Mouse (Mus musculus) left cerebral cortex, adult 6 months (tissue): ENCODE measurements around the gene Rhox2f. TPM values are rescaled to one million over a fixed set of nuclear protein-coding genes. Genes with fewer than 3 reads are reported as not detected.

Experiments used
- long read RNA-seq, 2 experiments: library from polyadenylated mRNA; unstranded; transcript quantifications; one replicate each; pipeline ENCODE4 v2.0.0; 2019 to 2020
- polyA plus RNA-seq: library from polyadenylated mRNA; unstranded; fragments of <200 nt; fragmentation: Nextera tagmentation; gene quantifications from 2 replicates; pipeline ENCODE4 v1.2.3, GENCODE M21; 2021

Gene Rhox2f
- polyA plus RNA-seq = not detected in 2 replicates
- long read RNA-seq, experiment 1 = 0 reads
- long read RNA-seq, experiment 2 = 0 reads

DNA sequence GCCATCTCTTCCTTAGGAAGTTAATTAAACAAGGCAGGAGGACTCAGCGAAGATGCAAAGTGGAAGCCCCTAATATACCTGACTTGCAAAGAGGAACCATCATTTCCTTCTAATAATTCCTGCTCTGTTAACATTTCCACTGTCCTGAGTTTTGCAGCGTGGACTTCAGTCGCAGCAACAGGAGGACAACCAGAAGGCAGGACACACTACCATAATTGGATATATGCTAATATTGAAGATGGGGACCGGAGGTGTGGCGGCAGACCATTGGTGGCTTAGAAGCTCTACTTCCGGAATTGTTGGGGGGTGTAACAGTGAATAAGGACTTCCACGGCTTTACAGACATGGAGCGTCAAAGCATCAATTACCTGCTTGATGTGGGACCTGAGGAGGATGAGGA is at the start of gene Rhox2f:
Rhox2f (plus strand) TSS at position 301 of the 400 bp plus-strand sequence.

DNA sequence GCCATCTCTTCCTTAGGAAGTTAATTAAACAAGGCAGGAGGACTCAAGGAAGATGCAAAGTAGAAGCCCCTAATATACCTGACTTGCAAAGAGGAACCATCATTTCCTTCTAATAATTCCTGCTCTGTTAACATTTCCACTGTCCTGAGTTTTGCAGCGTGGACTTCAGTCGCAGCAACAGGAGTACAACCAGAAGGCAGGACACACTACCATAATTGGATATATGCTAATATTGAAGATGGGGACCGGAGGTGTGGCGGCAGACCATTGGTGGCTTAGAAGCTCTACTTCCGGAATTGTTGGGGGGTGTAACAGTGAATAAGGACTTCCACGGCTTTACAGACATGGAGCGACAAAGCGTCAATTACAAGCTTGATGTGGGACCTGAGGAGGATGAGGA is 41.1 kb upstream of the Rhox2f start, which contains the start of gene Rhox2e:
Rhox2e (plus strand) TSS at position 301 of the 400 bp plus-strand sequence.

DNA sequence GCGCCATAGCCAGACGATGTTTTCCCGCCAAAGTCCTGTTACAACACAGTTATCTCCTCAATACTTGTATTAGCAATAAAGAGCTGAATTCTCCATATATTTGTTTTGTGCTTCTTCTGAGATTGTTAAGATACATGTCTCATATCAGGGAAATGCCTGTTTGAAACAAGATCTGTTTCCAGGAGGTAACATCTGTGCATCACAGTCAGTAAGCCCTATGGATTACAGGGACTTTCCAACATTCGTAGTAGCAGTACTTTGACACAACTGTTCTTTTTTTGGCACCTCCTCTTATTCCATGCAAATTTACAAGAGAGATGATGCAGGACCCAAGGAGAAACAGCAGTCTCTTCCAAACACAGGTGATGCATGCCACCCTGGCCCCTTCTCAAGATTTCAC is 29.5 kb upstream of the Rhox2f start, which contains the start of gene Rhox3e:
Rhox3e (plus strand) TSS at position 301 of the 400 bp plus-strand sequence.

GRCm38 (mm10) chrX:37557112-37557511 is 14.1 kb upstream of the Rhox2f start, which contains the start of gene Rhox4e:
TSS of gene Rhox4e (plus strand) at chrX:37557412.

DNA sequence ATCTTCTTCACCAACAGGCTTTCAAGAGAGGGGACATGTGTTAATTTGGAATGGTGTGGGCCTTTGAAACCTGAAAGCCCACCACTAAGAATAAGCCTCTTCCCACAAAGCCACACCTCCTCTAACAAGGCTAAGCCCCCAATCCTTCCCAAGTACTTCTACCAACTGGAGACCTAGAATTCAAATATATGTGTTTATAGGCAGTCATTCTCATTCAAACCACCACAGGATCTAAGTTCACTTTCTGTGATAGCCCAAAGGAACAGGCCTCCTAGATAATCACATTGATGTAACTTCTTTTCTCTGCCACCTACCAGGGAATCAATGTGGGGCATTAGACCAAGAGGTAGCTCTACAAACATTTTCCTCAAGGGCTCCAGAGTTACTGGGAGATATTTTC is 9.5 kb downstream of the Rhox2f start, which contains the start of gene Rhox3f:
Rhox3f (plus strand) TSS at position 301 of the 400 bp plus-strand sequence.

GRCm38 (mm10) chrX:37607604-37608003 is 36.4 kb downstream of the Rhox2f start, which contains the start of gene Rhox4f:
TSS of gene Rhox4f (minus strand) at chrX:37607704.

Other genes starting within 250 kb of the Rhox2f start
- not detected in 2 replicates for gene Rhox3a2, start 191.4 kb upstream of the Rhox2f start, polyA plus RNA-seq
- not detected in 2 replicates for gene Rhox4a2, start 180.6 kb upstream of the Rhox2f start, polyA plus RNA-seq
- not detected in 2 replicates for gene Rhox2b, start 159.3 kb upstream of the Rhox2f start, polyA plus RNA-seq
- not detected in 2 replicates for gene Rhox4b, start 138.9 kb upstream of the Rhox2f start, polyA plus RNA-seq
- not detected in 2 replicates for gene Rhox2c, start 117.7 kb upstream of the Rhox2f start, polyA plus RNA-seq
- gene Rhox3c, start 112.8 kb upstream of the Rhox2f start, polyA plus RNA-seq = not detected in 2 replicates
- not detected in 2 replicates for gene Rhox4c, start 91.1 kb upstream of the Rhox2f start, polyA plus RNA-seq
- gene Rhox2d, start 78.0 kb upstream of the Rhox2f start, polyA plus RNA-seq = not detected in 2 replicates
- gene Rhox4d, start 57.0 kb upstream of the Rhox2f start, polyA plus RNA-seq = not detected in 2 replicates
- not detected in 2 replicates for gene Rhox2e, start 41.0 kb upstream of the Rhox2f start, polyA plus RNA-seq
- gene Rhox3e, start 29.4 kb upstream of the Rhox2f start, polyA plus RNA-seq = not detected in 2 replicates
- gene Rhox4e, start 14.0 kb upstream of the Rhox2f start, polyA plus RNA-seq = not detected in 2 replicates
- gene Rhox3f, start 9.6 kb downstream of the Rhox2f start, polyA plus RNA-seq = not detected in 2 replicates
- not detected in 2 replicates for gene Rhox4f, start 36.3 kb downstream of the Rhox2f start, polyA plus RNA-seq
- not detected in 2 replicates for gene Rhox3g, start 57.2 kb downstream of the Rhox2f start, polyA plus RNA-seq
- gene Rhox2g, start 72.1 kb downstream of the Rhox2f start, polyA plus RNA-seq = not detected in 2 replicates
- not detected in 2 replicates for gene Rhox4g, start 79.9 kb downstream of the Rhox2f start, polyA plus RNA-seq
- not detected in 2 replicates for gene Rhox3h, start 97.4 kb downstream of the Rhox2f start, polyA plus RNA-seq
- not detected in 2 replicates for gene Rhox2h, start 101.9 kb downstream of the Rhox2f start, polyA plus RNA-seq
- gene Rhox5, start 233.4 kb downstream of the Rhox2f start, polyA plus RNA-seq = 0.28 TPM in 1 of 2 replicates, not detected in the other